Mouse (Mus musculus) erythroblast, embryonic 14.5 days (primary cell): Measurements from ENCODE around the gene Tmem109.

ENCODE experiments used
- GATA1 ChIP-seq: IDR thresholded peaks from 2 replicates; pipeline ENCODE4 v1.6.1; 2012; ENCODE audit warnings: low read length, inconsistent platforms, mixed read lengths
- TAL1 ChIP-seq: IDR thresholded peaks from 3 replicates; pipeline ENCODE4 v1.6.1; 2012; ENCODE audit warnings: low read length, inconsistent platforms, mixed read lengths

GRCm38 (mm10) chr19:10904512-10904911 lies 22.7 kb upstream of the Tmem109 start:
- TF ChIP-seq TAL1 (no peak), GATA1 (no peak)
